Mouse (Mus musculus) layer of hippocampus, postnatal 10 days (tissue): ENCODE results near the gene Eif2ak3. TPM values are rescaled to one million over a fixed set of nuclear protein-coding genes. Genes with fewer than 3 reads are reported as not detected.

Source experiments
- DNase-seq, 2 experiments: peaks; one replicate each; pipeline ENCODE4 v3.0.0; 2021; ENCODE audit warnings: low spot score in 2 of 2
- total RNA-seq, 2 experiments: library from RNA; stranded (reverse); gene quantifications; 2 replicates each; pipeline ENCODE4 v1.2.3; 2021

Gene Eif2ak3
- total RNA-seq, 2 experiments from 2014 or later, result 18.3 to 21.6 TPM

DNA sequence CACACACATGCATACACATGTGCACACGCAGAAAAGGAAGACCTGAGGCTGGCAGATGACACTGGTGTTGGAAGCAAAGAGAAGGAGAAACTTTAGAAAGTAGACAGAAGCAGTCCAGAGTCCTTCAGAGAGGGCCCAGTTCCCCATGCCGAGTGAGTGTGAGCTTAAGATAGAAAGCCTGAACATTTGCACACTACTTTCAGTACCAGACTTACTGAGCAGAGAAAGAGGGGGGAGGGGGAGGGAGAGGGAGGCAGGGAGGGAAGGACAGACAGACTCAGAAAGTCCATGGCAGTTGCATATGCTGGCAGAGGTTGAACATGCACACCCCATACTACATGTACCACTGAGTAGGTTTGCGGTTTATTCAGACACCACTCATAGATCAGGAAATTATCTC is 13.8 kb upstream of the Eif2ak3 start:
- no peak for DNase-seq

DNA sequence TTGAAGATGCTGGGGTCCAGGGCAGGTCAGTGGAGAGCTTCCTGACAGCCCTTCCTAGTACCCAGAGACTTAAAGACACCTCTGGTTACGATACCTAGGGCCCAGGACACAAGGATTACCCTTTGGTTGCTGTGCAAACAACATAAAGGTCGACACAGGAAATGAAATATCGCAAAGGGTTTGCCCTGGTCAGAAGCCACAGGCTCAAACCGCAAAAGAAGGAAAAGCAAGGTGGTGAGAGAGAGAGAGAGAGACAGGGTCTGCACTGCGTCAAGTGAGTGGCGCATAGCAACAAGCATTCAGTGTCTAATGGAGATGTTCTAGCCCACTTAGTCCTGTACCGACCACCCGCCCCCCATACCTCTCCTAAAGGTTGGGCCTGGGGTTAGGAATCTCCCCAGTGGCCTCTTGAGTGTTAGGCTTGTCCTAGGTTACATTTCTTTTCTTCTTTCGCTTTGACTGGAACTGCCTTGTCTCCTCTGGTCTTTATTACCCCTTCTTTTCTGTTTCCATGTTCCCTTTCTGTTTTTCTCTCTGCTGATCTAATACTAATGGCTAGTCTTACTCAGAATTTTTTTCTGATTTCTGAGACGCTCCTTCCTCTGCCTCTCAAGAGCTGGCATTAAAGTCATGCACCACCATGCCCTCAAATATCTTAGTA is 13.0 kb upstream of the Eif2ak3 start:
- no peak for DNase-seq

DNA sequence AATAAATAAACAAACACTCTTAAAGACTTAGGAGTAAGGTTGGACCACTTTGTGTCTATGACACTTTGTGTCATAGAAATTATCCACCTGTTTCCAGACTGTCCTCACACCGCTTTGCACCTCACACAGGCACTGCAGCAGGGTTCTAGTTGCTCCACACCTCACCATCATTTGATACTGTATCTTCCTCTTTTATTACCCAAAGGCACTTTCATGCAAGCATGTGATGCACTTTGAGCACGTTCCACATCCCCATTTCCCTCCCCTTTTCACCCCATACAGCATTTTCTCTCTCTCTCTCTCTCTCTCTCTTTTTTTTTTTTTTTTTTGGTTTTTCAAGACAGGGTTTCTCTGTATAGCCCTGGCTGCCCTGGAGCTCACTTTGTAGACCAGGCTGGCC is 7.0 kb upstream of the Eif2ak3 start:
- no peak for DNase-seq

DNA sequence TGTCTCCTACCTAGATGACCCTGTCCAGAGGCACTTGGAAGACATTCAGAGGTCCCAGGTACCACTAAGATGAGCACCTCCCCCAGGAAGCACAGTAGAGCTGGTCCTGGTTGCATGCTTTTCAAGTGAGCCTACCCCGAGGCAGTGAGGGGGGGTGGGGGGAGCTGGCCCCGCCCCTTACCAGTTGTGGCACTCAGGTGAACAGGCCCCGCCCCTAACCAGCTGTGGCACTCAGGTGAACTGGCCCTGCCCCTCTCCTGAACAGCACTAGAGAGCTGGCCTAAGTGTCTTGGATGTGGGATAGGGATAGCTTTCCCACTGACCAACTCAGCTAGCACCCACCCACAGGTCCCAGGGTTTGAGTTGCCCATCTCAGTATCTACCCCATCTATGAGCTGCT is 5.8 kb upstream of the Eif2ak3 start:
- no peak for DNase-seq

DNA sequence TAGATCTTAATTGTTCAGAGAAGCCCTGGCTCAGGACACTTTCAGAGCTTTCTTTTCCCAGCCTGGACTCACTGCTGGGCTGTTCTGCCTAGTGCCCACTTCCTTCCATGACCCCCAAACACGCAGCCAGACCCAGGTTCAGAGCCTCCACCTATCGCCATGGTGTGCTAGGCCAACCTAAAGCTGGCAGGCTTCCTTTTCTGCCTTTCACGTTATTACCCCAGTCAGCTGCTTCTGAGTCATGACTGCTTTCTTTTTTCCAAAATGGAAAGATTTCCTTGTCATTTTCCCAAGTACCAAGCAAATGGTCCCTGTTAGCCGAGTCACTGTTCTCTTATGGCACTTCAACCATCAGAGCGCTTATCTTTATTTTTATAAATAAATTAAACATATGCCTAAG is 4.0 kb upstream of the Eif2ak3 start:
- no peak for DNase-seq

DNA sequence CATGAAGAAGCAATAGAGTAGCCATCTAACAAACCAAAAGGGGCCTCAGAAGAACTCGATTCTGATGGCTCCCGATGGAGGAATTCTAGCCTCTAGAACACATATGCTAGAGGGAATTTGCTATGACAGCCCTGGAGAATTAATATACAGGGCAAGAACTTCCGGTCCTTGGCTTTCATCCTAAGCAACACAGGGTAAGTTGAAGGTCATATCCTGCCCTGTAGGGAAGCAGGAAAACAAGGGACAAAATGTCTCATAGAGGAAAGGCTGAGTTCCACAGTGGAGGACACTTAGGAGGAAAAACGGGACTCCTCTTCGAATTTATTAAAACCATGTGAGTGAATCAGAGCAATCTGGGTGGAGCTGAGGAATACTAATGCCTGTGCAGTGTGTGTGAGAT is 1.3 kb upstream of the Eif2ak3 start:
- no peak for DNase-seq

DNA sequence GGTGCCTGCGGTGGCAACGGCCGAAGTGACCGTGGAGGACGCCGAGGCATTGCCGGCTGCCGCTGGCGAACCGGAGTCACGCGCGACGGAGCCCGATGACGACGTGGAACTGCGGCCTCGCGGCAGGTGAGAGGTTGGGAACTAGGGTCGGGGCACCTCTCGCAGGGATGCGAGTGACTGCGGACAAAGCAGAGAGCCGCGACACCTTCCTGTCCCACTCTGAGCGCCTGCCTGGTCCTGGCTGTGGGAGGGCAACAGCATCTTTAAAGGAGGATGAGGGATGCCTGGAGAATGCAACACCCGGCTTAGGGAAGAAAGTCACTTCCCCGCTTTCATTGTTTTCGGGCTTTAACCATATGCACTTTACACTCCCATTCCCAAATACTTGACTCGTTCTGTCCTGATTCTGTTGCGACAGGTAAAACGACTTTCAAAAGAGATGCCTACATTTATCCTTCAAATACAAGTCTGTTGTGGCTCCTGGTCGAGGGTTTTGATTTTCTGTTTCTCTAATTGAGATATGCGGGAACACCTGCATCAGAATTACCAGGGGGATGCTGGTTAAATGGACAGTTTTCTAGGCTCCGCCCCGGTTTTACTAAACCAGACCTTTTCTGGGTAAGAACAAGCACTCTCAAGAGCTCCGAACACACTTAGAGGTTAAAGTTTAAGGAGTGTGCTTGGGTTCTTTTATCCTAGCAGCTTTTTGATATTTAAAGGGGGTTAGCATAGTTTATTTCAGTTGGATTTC is 756 bp downstream of the Eif2ak3 start:
- DNase-seq, result peak in 1 of 2 experiments; percentile 64

DNA sequence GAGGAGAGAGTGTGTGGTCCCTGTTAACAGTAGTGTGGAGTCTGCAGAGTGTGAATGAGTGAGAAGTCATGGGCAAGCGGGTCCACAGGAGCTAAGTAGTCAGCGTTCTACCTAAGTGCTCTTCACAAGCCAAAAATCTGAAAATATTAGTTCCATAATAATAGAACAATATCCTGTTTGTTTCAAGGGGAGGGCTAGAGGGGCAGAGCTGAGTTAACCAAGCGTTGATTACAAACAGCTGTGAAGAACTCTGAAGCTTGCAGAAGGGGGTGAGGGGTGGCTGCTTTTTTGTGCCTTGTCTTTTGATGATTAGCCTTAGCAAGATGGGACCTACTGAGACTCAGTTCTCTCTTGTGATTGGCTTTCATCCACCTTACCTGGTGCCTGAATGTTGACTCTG is 3.1 kb downstream of the Eif2ak3 start:
- DNase-seq, result no peak

DNA sequence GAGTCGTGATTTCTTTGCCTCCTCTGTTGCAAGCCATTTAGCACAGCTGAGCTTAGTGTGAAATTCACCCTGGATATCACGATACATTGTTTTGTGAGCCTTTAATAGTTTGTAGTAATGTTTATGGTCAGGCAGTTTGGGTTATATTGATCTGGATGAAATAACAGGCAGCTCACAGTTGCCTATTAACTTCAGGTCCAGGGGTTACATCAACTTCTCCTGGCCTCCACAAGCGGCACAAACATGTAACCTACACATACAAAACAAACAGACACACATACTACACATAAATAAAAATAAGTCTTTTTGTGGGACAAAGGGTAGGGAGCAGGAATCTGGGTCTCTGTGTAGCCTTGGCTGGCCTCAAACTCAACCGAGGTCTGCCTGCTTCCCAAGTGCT is 9.1 kb downstream of the Eif2ak3 start:
- no peak for DNase-seq

DNA sequence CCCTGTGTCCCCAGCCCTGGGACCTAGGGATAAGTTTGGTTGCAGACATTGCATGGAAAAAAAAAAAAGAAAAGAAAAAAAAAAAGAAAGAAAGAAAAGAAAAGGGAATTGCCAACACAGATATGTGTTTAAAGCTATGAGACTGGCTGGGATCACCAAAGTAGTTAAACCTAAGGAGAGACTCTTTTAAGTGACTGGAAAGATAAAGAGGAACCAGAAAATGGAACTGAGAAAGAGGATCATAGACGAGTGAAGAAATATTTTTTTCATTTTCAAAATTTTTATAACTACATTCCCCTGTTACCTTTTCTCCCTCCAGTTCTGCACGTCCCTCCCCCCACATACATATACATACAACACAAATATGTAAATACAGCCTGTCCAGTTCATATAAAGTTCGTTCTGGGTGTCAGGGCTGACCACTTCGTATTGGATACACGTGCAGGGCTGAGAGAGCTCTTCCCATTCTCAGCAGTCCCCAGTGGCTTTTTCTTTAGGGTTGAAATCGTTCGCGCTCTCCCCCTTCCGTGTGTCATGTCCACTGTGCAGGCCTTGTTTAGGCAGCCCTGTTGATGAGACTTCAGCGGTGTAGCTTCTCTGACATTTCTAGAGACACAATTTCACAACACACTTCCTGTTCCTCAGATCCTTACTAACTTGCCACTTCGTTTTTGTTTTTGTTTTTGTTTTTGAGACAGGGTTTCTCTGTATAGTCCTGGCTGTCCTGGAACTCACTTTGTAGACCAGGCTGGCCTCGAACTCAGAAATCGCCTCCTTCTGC is 11.4 kb downstream of the Eif2ak3 start:
- no peak for DNase-seq

DNA sequence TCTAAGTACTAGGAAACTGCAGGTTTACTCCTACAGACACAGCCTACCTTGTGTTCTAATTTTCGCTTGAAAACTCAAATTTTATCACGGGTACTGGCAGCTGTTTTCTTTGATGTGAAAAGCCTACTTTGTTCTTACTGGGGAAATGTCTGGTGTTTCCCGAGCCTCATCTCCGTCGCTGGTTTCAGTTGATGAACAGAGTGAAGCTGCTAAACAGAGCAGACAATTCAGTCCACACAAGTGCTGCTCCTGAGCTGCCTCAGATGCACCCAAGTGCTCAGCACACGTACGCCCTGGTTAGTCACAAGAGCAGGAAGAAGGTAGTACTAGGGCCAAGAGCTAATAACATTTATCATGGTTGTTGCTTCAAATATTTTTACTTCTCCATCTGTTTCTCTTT is 18.4 kb downstream of the Eif2ak3 start:
- no peak for DNase-seq

DNA sequence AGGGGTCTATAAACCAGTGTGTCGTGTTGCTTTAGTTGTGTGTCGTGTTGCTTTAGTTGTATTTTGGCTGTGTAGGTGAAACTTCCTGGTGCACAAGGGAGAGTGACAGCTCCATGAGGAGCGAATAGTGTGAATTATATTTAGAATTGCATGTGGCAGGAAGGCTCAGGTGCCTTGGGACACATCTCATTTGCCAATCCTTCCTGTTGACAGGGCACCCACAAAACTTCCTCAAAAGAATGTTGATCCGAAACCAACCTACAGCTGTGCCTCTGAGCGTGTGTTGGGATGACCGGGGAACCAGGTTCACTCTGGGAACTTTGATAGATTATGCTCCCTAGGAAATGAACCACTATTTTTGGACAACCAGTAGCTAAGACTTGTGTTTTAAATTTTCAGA is 20.0 kb downstream of the Eif2ak3 start:
- DNase-seq, result no peak

DNA sequence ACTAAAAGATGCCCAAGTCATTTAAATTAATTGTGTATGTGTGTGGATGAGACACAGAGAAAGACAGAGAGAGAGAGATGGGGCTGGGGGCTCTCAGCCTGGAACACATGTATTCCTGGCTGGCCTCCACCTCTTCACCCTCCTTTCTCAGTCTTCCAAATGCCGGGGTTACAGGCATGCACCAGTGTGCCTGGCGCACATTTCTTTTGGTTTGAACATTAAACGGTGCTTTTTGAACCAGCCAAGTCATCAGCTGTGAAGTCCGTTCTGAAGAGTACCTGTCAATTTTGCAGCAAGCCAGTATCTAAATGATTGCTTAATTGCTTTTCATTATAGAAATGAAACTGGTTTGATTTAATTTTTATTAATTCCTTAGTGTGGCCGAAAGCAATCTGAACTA is 22.4 kb downstream of the Eif2ak3 start:
- no peak for DNase-seq

DNA sequence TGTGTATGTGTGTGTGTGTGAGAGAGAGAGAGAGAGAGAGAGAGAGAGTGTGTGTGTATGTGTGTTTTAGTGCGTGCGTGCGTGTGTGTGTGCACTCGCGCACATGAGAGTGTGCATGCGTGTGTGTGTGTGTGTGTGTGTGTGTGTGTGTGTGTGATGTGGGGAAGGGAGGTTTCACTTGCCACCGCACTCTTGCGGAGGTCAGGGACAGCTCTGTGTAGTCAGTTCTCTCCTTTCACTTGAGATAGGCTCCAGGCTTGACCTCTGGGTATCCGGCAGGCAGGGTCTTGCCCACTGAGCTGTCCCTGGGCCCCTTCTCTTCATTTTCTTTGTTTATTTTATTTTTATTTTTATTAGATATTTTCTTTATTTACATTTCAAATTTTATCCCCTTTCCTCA is 23.0 kb downstream of the Eif2ak3 start:
- DNase-seq, result no peak

DNA sequence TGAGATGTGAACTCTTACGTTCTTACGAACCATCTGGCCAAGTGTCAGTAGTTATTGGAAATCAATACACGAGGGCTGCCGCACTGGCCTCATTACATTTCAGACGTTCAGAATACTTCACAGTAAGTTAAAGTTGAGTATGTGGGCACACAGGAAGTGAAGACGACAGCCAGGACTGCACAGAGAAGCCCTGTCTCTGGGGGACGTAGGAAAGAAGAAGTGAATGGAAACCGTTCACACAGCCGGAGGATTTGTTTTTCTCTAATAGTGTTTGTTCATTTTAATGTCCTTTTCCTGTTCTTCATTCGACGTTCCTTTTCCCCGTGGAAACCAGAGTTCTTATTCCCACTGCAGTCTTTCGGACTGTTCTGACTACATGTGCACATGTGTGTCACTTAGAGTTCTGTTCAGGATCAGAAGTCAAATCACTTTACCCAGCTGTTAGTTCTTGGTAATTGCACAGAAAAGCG is 27.2 kb downstream of the Eif2ak3 start:
- DNase-seq, result no peak

DNA sequence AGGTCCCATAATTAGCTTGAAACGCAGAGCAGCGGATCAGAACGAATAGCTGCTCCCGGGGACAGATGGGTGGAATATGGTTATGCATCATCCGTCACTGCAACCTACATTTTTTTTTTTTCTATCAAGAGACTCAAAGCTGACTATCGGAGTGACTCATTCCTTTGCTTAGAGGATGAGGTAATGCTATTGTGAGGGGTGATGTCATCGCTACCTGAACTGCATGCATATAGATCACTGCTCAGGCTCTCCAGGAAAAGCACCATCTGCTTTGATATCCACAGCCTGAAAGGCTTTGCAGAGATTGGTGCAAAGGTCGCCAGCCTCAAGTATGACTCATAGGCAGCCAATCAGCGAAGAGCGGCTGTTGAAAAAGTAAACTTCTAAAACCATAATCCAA is 27.8 kb downstream of the Eif2ak3 start:
- DNase-seq, result peak in 1 of 2 experiments; percentile 13

DNA sequence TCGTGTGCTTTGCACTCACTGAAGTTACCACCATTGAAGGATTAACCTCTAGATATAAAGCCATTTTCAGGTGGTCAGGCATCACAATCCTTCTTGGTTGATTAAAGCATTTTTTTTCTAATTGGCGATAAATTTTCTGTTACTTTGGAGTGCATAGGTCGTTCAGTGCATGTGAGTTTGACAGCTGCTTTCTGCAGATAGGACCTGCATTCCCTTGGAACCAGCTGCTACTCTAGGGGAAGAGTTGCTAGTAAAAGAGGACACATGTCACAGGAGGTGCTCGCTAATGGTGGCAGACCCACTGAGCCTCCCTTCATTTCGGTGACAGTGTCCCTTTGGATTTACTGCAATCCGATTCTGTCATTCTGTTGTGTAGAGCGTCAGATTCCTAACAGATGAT is 28.3 kb downstream of the Eif2ak3 start:
- DNase-seq, result no peak

DNA sequence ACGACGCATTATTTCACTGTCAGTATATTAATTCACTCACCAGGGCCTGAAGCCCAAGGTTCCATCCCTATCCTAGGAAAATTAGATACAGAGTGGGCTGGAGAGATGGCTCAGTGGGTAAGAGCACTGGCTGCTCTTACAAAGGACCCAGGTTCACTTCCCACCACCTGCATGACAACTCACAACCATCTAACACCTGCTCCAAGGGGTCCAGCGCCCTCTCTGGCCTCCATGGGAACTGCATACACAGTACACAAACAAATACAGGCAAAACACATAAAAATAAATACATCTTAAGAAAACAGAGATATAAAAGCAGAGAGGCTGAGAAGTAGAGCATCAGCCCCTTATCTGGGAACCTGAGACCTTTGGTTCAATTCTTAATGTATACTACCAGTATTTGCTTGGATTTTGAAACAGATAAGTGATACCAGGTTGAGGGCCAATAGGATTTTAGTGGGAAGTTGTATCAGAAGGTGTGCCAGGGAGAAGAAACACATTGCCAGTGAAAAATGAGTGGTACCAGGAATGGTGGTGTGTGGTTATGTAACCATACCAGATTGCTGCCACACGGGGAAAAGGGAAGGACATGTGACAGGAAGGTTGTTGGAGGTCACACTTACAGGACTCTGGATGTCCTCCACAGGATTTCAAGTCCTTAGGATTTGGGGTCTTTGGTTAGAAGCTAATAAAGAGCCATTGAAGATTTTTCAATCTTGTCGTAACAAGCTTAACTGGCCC is 29.9 kb downstream of the Eif2ak3 start:
- DNase-seq, result no peak

DNA sequence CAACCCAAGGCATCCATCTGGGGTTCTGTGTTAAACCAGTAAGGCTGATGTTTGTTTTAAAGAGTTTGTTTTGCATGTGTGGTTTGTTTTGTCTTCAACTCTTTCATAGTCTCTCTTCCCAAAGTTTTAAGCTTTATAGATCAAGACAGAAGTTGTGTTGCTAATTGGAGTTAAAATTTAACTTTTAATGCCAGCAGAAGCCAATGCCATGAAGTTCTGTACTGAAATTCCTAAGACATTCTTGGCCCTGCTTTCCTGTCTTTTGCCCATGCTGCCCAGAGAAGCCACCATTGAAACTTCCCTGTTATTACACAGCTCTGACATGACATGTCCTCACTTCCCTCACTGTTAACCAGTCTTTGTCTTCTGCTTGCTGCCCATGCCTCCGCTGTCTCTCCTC is 30.7 kb downstream of the Eif2ak3 start:
- no peak for DNase-seq

DNA sequence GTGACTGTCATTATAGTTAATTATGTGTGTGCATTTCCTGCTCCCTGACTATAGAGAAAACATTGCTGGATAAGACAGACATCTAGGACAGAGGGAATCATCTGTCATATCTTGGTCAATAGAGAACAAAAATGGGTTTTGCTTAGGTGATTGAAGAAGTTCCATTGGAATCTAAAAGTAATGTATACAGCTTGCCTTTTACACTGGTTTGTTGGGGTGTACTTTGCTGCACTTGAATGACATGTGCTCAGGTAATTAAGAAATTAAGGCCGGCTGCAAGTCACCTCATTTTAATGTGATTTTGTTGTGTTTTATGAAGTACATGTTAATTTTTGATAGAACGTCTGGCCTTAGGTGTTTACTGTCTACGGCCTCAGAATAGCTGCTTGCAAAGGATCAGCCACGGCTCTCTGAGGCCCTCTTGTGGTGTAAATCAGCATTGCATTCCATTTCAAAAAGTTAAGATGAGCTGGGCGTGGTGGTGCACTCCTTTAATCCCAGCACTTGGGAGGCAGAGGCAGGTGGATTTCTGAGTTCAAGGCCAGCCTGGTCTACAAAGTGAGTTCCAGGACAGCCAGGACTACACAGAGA is 36.5 kb downstream of the Eif2ak3 start:
- peak; percentile 82 to 86 for DNase-seq

DNA sequence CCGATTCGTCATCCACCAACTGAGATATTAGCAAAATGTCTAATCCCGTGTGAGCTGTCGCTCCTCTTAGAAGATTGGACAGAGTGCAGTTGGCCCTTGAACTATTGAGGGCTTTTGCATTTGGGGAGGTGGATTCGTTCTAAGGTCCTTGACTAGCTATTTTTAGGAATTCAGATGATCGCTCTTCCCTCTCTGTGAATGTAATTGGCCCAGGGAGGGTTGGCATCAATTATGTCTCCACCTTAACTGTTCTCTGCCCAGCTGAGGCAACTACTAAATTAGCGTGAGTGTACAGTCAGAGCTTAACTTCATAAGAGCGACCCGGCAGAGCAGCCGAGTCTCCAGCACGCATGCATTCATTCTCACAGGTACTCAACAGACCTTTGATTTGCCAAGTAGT is 43.7 kb downstream of the Eif2ak3 start:
- no peak for DNase-seq
